Mouse (Mus musculus) liver, embryonic 14.5 days (tissue): ENCODE results near the gene Sept1. TPM values are rescaled to one million over a fixed set of nuclear protein-coding genes. Genes with fewer than 3 reads are reported as not detected.
A peak's percentile ranks its signal among the peaks of the same experiment; 100 is the strongest.

ENCODE experiments used
- ATAC-seq: fragments of 200-750 bp; cut with Nextera tagmentation; 2 replicates; pipeline ENCODE4 v1.8.0; 2017; ENCODE audit warnings: moderate number of reproducible peaks, mild to moderate bottlenecking, moderate library complexity; ENCODE audit not compliant: insufficient read depth
- DNase-seq, 3 experiments: peaks; one replicate each; pipeline ENCODE4 v3.0.0-alpha.2; 2012 to 2013; ENCODE audit warnings: low read depth in 3 of 3, low spot score in 3 of 3
- H3K27ac ChIP-seq: fragments of 300-500 bp; sonication (generic); 2 replicates; pipeline ENCODE4 v1.5.1; 2014; ENCODE audit warnings: moderate library complexity, mild to moderate bottlenecking, control low read depth, inconsistent platforms
- H3K27me3 ChIP-seq: fragments of 300-500 bp; sonication (generic); 2 replicates; pipeline ENCODE4 v1.6.1; 2014; ENCODE audit warnings: mild to moderate bottlenecking, low read length, moderate library complexity; ENCODE audit not compliant: control insufficient read depth, insufficient read depth
- H3K36me3 ChIP-seq: fragments of 300-500 bp; sonication (generic); replicated peaks from 2 replicates; pipeline ENCODE4 v1.6.1; 2014; ENCODE audit warnings: low read depth; ENCODE audit not compliant: control insufficient read depth, insufficient read depth
- H3K4me1 ChIP-seq, 2 experiments: fragments of 200-500 bp in 1 of 2; fragments of 300-500 bp in 1 of 2; sonication (generic) in 1 of 2; replicated peaks; 2 replicates each; pipeline ENCODE4 v1.6.1; 2012 to 2014; ENCODE audit warnings: antibody characterized with exemption in 1 of 2, inconsistent platforms in 1 of 2, low read length in 1 of 2; ENCODE audit not compliant: control insufficient read depth in 2 of 2, insufficient read depth in 2 of 2
- H3K4me2 ChIP-seq: fragments of 300-500 bp; sonication (generic); 2 replicates; pipeline ENCODE4 v1.6.1; 2014; ENCODE audit warnings: low read depth, mild to moderate bottlenecking, control low read depth, moderate library complexity
- H3K4me3 ChIP-seq, 2 experiments: fragments of 200-500 bp in 1 of 2; fragments of 300-500 bp in 1 of 2; sonication (generic) in 1 of 2; 2 replicates each; pipeline ENCODE4 v1.5.1; 2012 to 2014; ENCODE audit warnings: low read depth in 2 of 2, low read length in 2 of 2, mild to moderate bottlenecking in 2 of 2, control low read depth in 1 of 2, inconsistent platforms in 1 of 2, moderate library complexity in 1 of 2; ENCODE audit not compliant: insufficient read depth in 1 of 2
- H3K9ac ChIP-seq: fragments of 300-500 bp; sonication (generic); replicated peaks from 2 replicates; pipeline ENCODE4 v1.6.1; 2014; ENCODE audit warnings: mild to moderate bottlenecking, control low read depth, moderate library complexity
- H3K9me3 ChIP-seq: fragments of 300-500 bp; sonication (generic); 2 replicates; pipeline ENCODE4 v1.6.1; 2016; ENCODE audit warnings: low read length, mixed read lengths; ENCODE audit not compliant: control insufficient read depth
- CTCF ChIP-seq: IDR thresholded peaks from 2 replicates; pipeline ENCODE4 v1.5.1; 2016; ENCODE audit warnings: antibody characterized with exemption, low read depth, control low read depth
- EP300 ChIP-seq: IDR thresholded peaks from 2 replicates; pipeline ENCODE4 v1.6.1; 2016; ENCODE audit warnings: antibody characterized with exemption, low read depth
- WGBS: fragments of 180-500 bp; shearing (Covaris S2); extraction: QIAGEN DNeasy Blood & Tissue Kit; methylation state at CpG from one replicate; pipeline ENCODE4 v1.1.7; 2014; ENCODE audit not compliant: insufficient replicate concordance; 5-methylcytosine and 5-hydroxymethylcytosine counted together
- polyA plus RNA-seq, 2 experiments: library from polyadenylated mRNA; depleted of rRNA in 1 of 2; stranded (reverse) in 1 of 2; unstranded in 1 of 2; fragments of >200 nt; fragmentation: Nextera tagmentation in 1 of 2; extraction: Ambion mirVana in 1 of 2; gene quantifications; 2 replicates each; pipeline versions ENCODE4 v1.2.1 to v1.2.3; 2012 to 2014

Sept1 gene
- polyA plus RNA-seq, 2 experiments = 7.0 to 16.1 TPM

- ATAC-seq = no peak
These were observed 10.5 kb upstream of the Sept1 start for GRCm38 (mm10) chr7:127243361-127243867.

GRCm38 (mm10) chr7:127234777-127235176 is 1.8 kb upstream of the Sept1 start:
- Histone ChIP-seq H3K4me3 (no peak overlapping the region), H3K36me3 (peaks cover 17% of the 10 kb centered on the region), H3K27me3 (no peaks in the 10 kb centered on the region), H3K4me2 (no peak overlapping the region), H3K9ac (no peak overlapping the region), H3K4me1 (peaks cover 8 to 11% of the 10 kb centered on the region in 2 experiments), H3K9me3 (no peaks in the 10 kb centered on the region), H3K27ac (no peak overlapping the region)
- ATAC-seq (no peak), DNase-seq (no peak)
- TF ChIP-seq EP300 (no peak), CTCF (no peak)
- WGBS = 91% methylated on average over 2 of the region's 2 CpGs

More at GRCm38 (mm10) chr7:127243361-127243867, 10.5 kb upstream of the Sept1 start:
- no peak for DNase-seq
- Histone ChIP-seq H3K9me3 (no peaks in the 10 kb centered on the region), H3K4me1 (peaks cover 10 to 23% of the 10 kb centered on the region in 2 experiments), H3K36me3 (no peaks in the 10 kb centered on the region; the same call in 1 of the 2 replicates), H3K9ac (peak overlapping the region; percentile 76), H3K27ac (peak overlapping the region; percentile 65), H3K4me3 (peak overlapping the region; percentile 82 to 87), H3K27me3 (no peaks in the 10 kb centered on the region), H3K4me2 (peak overlapping the region; percentile 94)
- 31% methylated on average over 2 of the region's 2 CpGs for WGBS
- TF ChIP-seq CTCF (no peak), EP300 (no peak)

- Histone ChIP-seq H3K4me2 (peak overlapping the region; percentile 85), H3K9me3 (no peaks in the 10 kb centered on the region), H3K36me3 (peaks cover 17% of the 10 kb centered on the region), H3K27ac (peak overlapping the region; percentile 85), H3K9ac (peak overlapping the region; percentile 92), H3K4me3 (peak overlapping the region; percentile 91 to 92), H3K4me1 (peaks cover 9 to 12% of the 10 kb centered on the region in 2 experiments), H3K27me3 (no peaks in the 10 kb centered on the region)
- 1% methylated on average over 9 of the region's 9 CpGs for WGBS
- DNase-seq = no peak
- no peak for TF ChIP-seq CTCF
- TF ChIP-seq EP300 = no peak
- no peak for ATAC-seq
These were observed 835 bp upstream of the Sept1 start for GRCm38 (mm10) chr7:127233765-127234164.

- Histone ChIP-seq H3K27me3 (no peaks in the 10 kb centered on the region), H3K9me3 (no peaks in the 10 kb centered on the region), H3K4me3 (peak overlapping the region; percentile 91 to 92), H3K4me2 (peak overlapping the region; percentile 85), H3K4me1 (peaks cover 10 to 13% of the 10 kb centered on the region in 2 experiments), H3K27ac (peak overlapping the region; percentile 85), H3K36me3 (peaks cover 17% of the 10 kb centered on the region), H3K9ac (peak overlapping the region; percentile 92)
- ATAC-seq (peak; percentile 52), DNase-seq (no peak)
- TF ChIP-seq CTCF (no peak), EP300 (no peak)
- under 1% methylated on average over 27 of the region's 27 CpGs for WGBS
These were observed 429 bp upstream of the Sept1 start for GRCm38 (mm10) chr7:127233368-127233749.

- Histone ChIP-seq H3K4me2 (peak overlapping the region; percentile 85), H3K36me3 (peaks cover 16% of the 10 kb centered on the region), H3K27me3 (no peaks in the 10 kb centered on the region), H3K27ac (peak overlapping the region; percentile 85), H3K4me1 (peaks cover 17 to 21% of the 10 kb centered on the region in 2 experiments), H3K9me3 (no peaks in the 10 kb centered on the region), H3K4me3 (peak overlapping the region; percentile 91 to 92), H3K9ac (peak overlapping the region; percentile 92)
- 3% methylated on average over 20 of the region's 20 CpGs for WGBS
- ATAC-seq (no peak), DNase-seq (no peak)
- TF ChIP-seq CTCF (no peak), EP300 (no peak)
These were observed 906 bp downstream of the Sept1 start for GRCm38 (mm10) chr7:127231826-127232621.
